Mouse (Mus musculus) gastrocnemius, postnatal 14 days (tissue): ENCODE measurements around the gene Tlk2. TPM values are rescaled to one million over a fixed set of nuclear protein-coding genes. Genes with fewer than 3 reads are reported as not detected.

ENCODE experiments used
- total RNA-seq, 2 experiments: library from RNA; stranded (reverse); gene quantifications; 2 replicates each; pipeline ENCODE4 v1.2.3; 2021

Tlk2 gene
- total RNA-seq, 2 experiments from 2014 or later, result 32.3 to 33.6 TPM

Other genes with a start within 250 kb of the Tlk2 start
- not detected for gene Efcab3, start 115.2 kb upstream of the Tlk2 start, total RNA-seq
- gene Mettl2, start 52.4 kb upstream of the Tlk2 start, total RNA-seq, result 1 to 10 TPM; 6.9 to 9.6 TPM
- gene Gm10842, start 31.9 kb upstream of the Tlk2 start, total RNA-seq, result not detected
- 10 to 100 TPM; 25.7 to 34.3 TPM for gene Mrc2, start 113.8 kb downstream of the Tlk2 start, total RNA-seq